ENCODE assay signal across 9 mouse cellular contexts in the genomic region with DNA sequence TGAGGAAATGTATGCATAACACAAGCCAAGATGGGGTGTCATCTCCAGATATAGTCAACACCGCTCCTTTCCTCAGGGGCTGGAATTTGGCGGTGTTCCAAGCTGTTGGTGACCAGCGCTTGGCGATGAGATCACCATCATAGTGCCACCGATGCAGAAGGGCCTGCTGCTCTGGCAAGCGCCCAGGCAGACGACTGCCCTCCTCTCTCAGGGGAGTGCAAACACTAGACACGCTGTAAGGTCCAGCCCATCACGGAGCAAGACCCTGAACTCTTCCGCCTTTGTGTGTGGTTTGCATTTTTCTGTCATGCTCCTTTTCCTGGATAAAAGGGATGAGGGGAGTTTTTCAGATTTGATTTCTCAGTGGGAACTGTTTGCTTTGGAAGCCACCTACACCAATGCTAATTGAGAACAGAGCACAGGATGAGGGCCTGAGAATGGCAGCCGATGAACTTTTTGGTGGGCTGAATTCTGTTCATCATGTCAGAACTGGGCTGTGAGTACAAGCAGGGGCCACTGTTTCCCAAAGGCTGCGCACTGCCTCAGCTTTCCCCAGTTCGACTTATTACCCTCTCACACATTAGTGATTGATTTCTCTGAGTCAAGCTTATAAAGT.
DNase-seq lines count a peak whose midpoint lies in the region; ATAC-seq and TF ChIP-seq lines count a peak whose summit lies in the region.
"Had no signal": no experiment of that assay in that cellular context is flagged by ENCODE, and none has a peak within 500 bp of the region (broad histone marks: within the 10 kb centered on the region; RNA-seq: fewer than 3 reads in every experiment).

No protein-coding gene starts in this region.

- peak overlapping the region; percentile 47 for H3K4me3 ChIP-seq in embryonic facial prominence, embryonic 11.5 days (ENCODE audit: low read depth, low read length)
- H3K4me3 ChIP-seq in hindbrain, embryonic 11.5 days (ENCODE audit: low read depth, low read length) = peak overlapping the region; percentile 50
- H3K4me3 ChIP-seq in left cerebral cortex, adult 2 months = peak overlapping the region; percentile 54
- peak overlapping the region; percentile 61 for H3K4me3 ChIP-seq in midbrain, embryonic 12.5 days

- DNase-seq in 3134 (ENCODE audit: extremely low read depth, insufficient read length, low spot score) (peak; percentile 61), adipocyte (ENCODE audit: low spot score) (peak; percentile 44)
- peak; percentile 64 for DNase-seq in embryonic facial prominence, embryonic 11.5 days (ENCODE audit: low spot score)
- DNase-seq in hindbrain, embryonic 11.5 days (ENCODE audit: low spot score) = peak; percentile 56
- DNase-seq in left cerebral cortex, adult 2 months (ENCODE audit: extremely low spot score in 1 of 2, low spot score in 2 of 2) = peak; percentile 23 to 31
- DNase-seq in natural killer cell, adult 2 months (ENCODE audit: low spot score in 2 of 2) = no peak
- no peak for DNase-seq in spleen, postnatal 10 days (ENCODE audit: low spot score in 2 of 2)

- ATAC-seq in embryonic facial prominence, embryonic 11.5 days (replicated peaks; ENCODE audit: insufficient number of reproducible peaks, low FRiP score, low TSS enrichment, low read depth) = peak; percentile 46
- peak; percentile 78 for ATAC-seq in hindbrain, embryonic 11.5 days (ENCODE audit: low FRiP score)
- peak; percentile 59 for ATAC-seq in midbrain, embryonic 12.5 days (ENCODE audit: low FRiP score, low read depth)

- H3K27ac ChIP-seq in embryonic facial prominence, embryonic 11.5 days (replicated peaks; ENCODE audit: low read depth, low read length) = peak overlapping the region; percentile 90
- H3K27ac ChIP-seq in hindbrain, embryonic 11.5 days (ENCODE audit: low read depth, low read length) = no peak overlapping the region; the same call in 1 of the 2 replicates
- H3K27ac ChIP-seq in left cerebral cortex, adult 2 months = no peak overlapping the region
- H3K27ac ChIP-seq in midbrain, embryonic 12.5 days (replicated peaks) = peak overlapping the region; percentile 77
- H3K27ac ChIP-seq: liver, embryonic 14.5 days had no signal

- no peaks in the 10 kb centered on the region for H3K27me3 ChIP-seq in embryonic facial prominence, embryonic 11.5 days (ENCODE audit: control insufficient read depth, insufficient read depth, low read length)
- H3K27me3 ChIP-seq in hindbrain, embryonic 11.5 days (ENCODE audit: control insufficient read depth, insufficient read depth, low read length) = no peaks in the 10 kb centered on the region
- H3K27me3 ChIP-seq in midbrain, embryonic 12.5 days = no peaks in the 10 kb centered on the region

- no peak overlapping the region; the same call in 1 of the 2 replicates for H3K9ac ChIP-seq in embryonic facial prominence, embryonic 11.5 days (replicated peaks; ENCODE audit: low read length)
- peak overlapping the region; percentile 49 for H3K9ac ChIP-seq in hindbrain, embryonic 11.5 days (ENCODE audit: low read depth, low read length)
- peak overlapping the region; percentile 76 for H3K9ac ChIP-seq in midbrain, embryonic 12.5 days (replicated peaks)

- H3K9me3 ChIP-seq in embryonic facial prominence, embryonic 11.5 days (replicated peaks; ENCODE audit: control insufficient read depth, low read length) = no peaks in the 10 kb centered on the region
- no peaks in the 10 kb centered on the region for H3K9me3 ChIP-seq in hindbrain, embryonic 11.5 days (ENCODE audit: control insufficient read depth, low read length)
- H3K9me3 ChIP-seq in midbrain, embryonic 12.5 days = no peaks in the 10 kb centered on the region; the same call in 1 of the 2 replicates

- H3K4me1 ChIP-seq in embryonic facial prominence, embryonic 11.5 days (ENCODE audit: control insufficient read depth, insufficient read depth, low read length) = no peaks in the 10 kb centered on the region; the same call in 1 of the 2 replicates
- H3K4me1 ChIP-seq in hindbrain, embryonic 11.5 days (replicated peaks; ENCODE audit: control insufficient read depth, insufficient read depth, low read length) = peaks cover 13% of the 10 kb centered on the region
- peaks cover 36% of the 10 kb centered on the region for H3K4me1 ChIP-seq in midbrain, embryonic 12.5 days

- H3K4me2 ChIP-seq in embryonic facial prominence, embryonic 11.5 days (ENCODE audit: low read depth, low read length) = peak overlapping the region; percentile 56
- H3K4me2 ChIP-seq in hindbrain, embryonic 11.5 days (replicated peaks; ENCODE audit: low read depth, low read length) = peak overlapping the region; percentile 59
- peak overlapping the region; percentile 67 for H3K4me2 ChIP-seq in midbrain, embryonic 12.5 days (replicated peaks)

- no peaks in the 10 kb centered on the region for H3K36me3 ChIP-seq in embryonic facial prominence, embryonic 11.5 days (replicated peaks; ENCODE audit: control insufficient read depth, insufficient read depth, low read depth, low read length)
- no peaks in the 10 kb centered on the region for H3K36me3 ChIP-seq in hindbrain, embryonic 11.5 days (ENCODE audit: control insufficient read depth, insufficient read depth, low read length)
- no peaks in the 10 kb centered on the region for H3K36me3 ChIP-seq in midbrain, embryonic 12.5 days

- 17% methylated on average over 13 of the region's 13 CpGs for WGBS in embryonic facial prominence, embryonic 11.5 days
- 25% methylated on average over 13 of the region's 13 CpGs for WGBS in hindbrain, embryonic 11.5 days
- WGBS in midbrain, embryonic 12.5 days = 20% methylated on average over 13 of the region's 13 CpGs

- intact Hi-C loops in left cerebral cortex, adult 2 months (cut with DNase I) = no loop called here

- TF ChIP-seq CTCF in left cerebral cortex, adult 2 months (IDR thresholded peaks at IDR 0.05) = no peak

Comparison
In these comparisons a context has a peak if more than half of its experiments do, and no peak if none do; other contexts are left out.
1. DNase-seq: peak in 3134 (single experiment), adipocyte (single experiment), embryonic facial prominence, embryonic 11.5 days (single experiment), hindbrain, embryonic 11.5 days (single experiment) and left cerebral cortex, adult 2 months (2 of 2); none in natural killer cell, adult 2 months (0 of 2) and spleen, postnatal 10 days (0 of 2).
2. H3K27ac ChIP-seq: peak in embryonic facial prominence, embryonic 11.5 days (single experiment) and midbrain, embryonic 12.5 days (single experiment); none in hindbrain, embryonic 11.5 days (single experiment) and left cerebral cortex, adult 2 months (single experiment).
3. Peak in every context shown above with its lines, with median percentiles within 50 percentile points of each other: ATAC-seq, H3K4me2 ChIP-seq and H3K4me3 ChIP-seq.